Mouse (Mus musculus) ES-E14 (cell line): ENCODE data around the gene Acvr2a.

ENCODE experiments used
- CHD2 ChIP-seq: IDR thresholded peaks from 2 replicates; pipeline ENCODE4 v1.6.1; 2014; ENCODE audit warnings: mild to moderate bottlenecking, low read depth, low read length, inconsistent platforms
- MAFK ChIP-seq: IDR thresholded peaks from 2 replicates; pipeline ENCODE4 v1.6.1; 2014; ENCODE audit warnings: mild to moderate bottlenecking, low read depth, low read length, inconsistent platforms; ENCODE audit not compliant: insufficient read depth
- ZNF384 ChIP-seq: IDR thresholded peaks from 2 replicates; pipeline ENCODE4 v1.6.1; 2012; ENCODE audit warnings: low read depth, low read length, inconsistent platforms

DNA sequence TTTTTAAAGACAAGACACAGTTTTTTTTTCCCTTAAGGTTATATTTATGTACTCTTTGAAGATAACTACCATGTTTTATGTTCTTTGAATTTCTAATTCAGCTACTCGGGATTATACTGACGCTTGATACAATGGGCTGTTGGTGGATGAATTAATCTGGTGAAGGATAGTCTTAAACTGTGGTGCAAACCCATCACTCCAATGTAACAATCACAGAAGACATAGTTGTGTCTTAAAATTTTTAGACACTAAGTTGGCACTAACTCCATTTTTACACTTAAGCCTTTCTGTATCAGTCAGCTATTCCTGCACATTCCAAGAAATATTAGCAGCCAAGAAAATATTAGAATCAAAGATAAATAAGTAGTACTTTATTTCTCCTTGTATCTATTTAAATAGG is 45.7 kb upstream of the Acvr2a start:
- TF ChIP-seq MAFK (no peak), CHD2 (no peak), ZNF384 (no peak)
